Mouse (Mus musculus) heart, adult 2 months (tissue): ENCODE measurements around the gene Slc5a11.

Experiments
- CTCF ChIP-seq: fragments of 200-600 bp; IDR thresholded peaks from 2 replicates; pipeline ENCODE4 v1.8.1; 2022; ENCODE audit warnings: antibody characterized with exemption, mild to moderate bottlenecking, moderate library complexity
- EP300 ChIP-seq: fragments of 200-500 bp; IDR thresholded peaks from 2 replicates; pipeline ENCODE4 v1.6.1; 2011; ENCODE audit warnings: low read depth, low read length, control low read depth; ENCODE audit not compliant: insufficient read depth
- POLR2A ChIP-seq: fragments of 200-500 bp; IDR thresholded peaks from 2 replicates; pipeline ENCODE4 v1.6.1; 2011; ENCODE audit warnings: mild to moderate bottlenecking, low read depth, low read length, control low read depth; ENCODE audit not compliant: insufficient read depth

DNA sequence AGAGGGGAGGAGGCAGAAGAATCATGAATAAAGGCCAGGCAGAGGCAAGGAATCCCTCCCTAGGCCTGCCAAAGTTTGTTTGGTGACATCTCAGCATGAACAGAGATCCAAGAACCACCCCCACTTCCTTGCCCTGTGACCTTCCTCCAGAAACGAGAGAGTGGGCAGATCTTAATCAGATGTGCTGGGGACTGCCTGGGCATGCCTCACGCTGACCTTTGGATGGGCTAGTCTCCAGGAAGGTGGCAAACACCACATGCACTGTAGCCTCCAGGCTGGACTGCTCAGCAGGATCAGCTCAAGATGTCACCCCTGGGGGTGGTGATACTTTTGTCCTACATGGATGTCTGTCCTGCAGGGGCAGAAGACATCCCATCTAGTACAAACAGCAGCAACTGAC lies 33.6 kb downstream of the Slc5a11 start:
- TF ChIP-seq CTCF (no peak), POLR2A (no peak), EP300 (no peak)
